Mouse (Mus musculus) left cerebral cortex, adult 18-20 months (tissue): Measurements from ENCODE around the gene Cfap97d1. TPM values are rescaled to one million over a fixed set of nuclear protein-coding genes. Genes with fewer than 3 reads are reported as not detected.

ENCODE experiments used
- DNase-seq, 2 experiments: peaks; one replicate each; pipeline ENCODE4 v3.0.0; 2021 to 2022; ENCODE audit warnings: low spot score in 2 of 2, mixed read lengths in 1 of 2
- total RNA-seq, 2 experiments: library from RNA; stranded (reverse); gene quantifications; 2 replicates each; pipeline ENCODE4 v1.2.3; 2021

Cfap97d1 gene
- total RNA-seq, 2 experiments from 2014 or later: not detected

DNA sequence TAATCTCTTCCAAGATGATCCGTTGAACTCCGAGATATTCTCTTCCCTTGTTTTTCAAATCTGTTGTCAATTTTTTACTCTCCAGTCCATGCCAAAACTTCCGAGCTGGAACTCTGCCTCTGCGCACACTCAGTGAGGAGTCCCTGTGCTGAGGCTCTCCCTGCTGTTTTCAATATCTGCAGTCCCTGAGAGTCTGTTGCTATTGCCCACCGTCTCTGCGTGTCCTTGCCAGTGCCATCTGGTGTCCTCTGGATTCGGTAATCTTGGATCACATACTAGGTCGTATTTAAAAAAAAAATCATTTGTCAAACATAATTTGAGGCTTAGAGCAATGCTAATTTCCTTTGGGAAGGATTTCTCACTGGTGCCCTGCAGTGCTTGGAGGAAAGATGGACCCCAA is 50.8 kb downstream of the Cfap97d1 start:
- DNase-seq: no peak

DNA sequence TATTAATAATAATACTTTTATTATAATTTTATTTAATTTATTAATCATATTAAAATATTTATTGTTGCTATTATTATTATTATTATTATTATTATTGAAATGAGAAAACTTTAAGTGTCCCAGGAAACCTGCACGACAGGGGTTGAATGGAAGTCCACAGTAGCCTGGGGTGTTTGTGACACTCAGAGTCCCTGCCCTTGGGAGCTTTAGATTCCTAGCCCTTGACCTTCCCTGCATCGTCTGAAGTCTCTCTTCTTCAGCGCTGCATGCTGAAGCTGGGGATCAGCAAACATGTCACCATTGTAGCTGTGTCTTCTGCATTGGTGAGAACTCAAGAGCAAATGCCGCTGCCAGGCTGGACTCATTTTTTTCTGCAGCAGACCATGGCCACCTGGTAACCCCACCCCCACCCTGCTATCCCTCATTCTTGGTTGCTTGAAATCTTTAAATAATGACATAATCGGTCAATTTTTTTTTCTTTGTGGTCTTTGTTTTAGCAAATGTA is 51.4 kb downstream of the Cfap97d1 start:
- DNase-seq: no peak

DNA sequence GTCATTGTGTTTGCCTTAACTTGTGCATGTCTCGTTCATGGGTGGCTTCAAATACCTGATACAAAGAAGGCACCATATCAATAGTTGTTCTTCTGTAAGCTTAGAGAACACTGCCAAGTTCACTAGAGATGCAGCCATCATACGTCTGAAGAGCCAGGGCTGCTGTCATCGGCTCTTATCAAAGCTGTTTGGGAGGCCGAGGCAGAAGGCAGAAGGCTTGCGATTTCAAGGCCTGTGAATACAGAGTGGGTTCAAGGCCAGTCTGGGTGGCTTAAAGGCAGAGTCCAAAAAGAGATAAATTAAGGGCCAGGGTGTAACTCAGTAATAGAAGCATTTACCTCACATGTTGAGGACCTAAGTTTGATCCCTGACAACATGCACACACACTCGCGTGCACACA is 52.3 kb downstream of the Cfap97d1 start:
- DNase-seq: no peak

DNA sequence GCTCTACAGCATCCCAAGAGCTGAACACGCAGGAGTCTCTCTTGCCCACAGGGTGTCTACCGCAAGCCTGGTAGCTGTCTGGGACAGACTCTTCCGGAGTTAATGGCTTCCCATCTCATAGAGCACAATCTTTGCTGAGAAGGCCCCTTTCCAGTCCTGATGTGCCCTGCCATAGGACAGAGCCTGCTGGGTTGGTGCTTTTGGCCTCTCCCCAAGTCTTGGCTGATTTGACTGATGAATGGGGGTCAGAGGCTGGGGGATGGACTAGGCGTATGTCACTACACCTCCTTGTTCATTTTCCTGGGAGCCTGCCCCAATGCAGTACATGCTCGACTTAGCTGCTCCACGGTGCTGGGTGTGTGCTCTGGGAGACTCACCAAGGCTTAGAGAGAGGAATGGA is 53.7 kb downstream of the Cfap97d1 start:
- DNase-seq: no peak

DNA sequence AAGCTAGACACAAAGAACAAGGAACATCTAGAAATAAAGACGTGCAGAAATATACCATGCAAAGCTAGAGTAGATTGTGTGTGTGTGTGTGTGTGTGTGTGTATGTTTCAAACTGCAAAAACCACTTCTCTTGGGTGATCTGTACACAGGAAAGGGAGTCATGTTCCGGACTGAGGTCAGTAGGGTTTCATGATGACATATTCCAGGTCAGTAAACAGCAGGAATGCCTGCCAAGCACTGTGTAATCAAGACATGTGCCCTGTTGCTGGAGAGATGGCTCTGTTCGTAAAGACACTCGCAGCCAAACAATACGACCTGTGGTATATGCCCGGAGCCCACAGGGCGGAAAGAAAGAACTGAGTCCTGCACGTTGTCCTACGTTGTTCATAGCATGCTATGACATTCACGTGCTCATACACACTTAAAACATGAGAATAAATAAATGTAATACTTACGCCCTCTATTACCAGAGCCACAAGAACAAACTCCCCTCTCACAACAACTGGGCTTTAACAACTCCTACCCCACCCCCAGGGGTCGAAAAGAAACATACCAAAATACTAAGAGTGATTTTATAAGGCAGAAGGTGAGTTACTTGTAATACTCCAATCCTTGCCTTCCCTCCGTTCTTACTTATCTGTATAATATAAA is 55.5 kb downstream of the Cfap97d1 start:
- no peak for DNase-seq

DNA sequence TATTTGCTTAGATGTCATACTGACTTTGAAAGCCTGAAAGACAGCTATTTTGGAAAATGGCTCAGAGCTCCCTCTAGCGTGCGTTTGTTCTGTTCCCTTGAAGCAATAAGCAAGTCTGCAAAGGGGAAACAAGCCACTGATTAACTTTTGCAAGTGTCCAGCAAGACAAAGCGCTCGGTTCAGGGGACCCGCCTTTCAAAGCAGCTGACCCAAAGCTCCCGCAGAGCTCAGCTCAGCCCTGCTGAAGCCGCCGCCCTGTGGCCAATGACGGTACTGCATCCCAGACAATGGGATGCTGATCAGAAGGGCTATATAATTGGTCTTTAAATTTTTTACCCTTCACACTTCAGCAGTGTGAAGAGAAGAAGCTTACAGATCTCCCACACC is 56.1 kb downstream of the Cfap97d1 start:
- peak; percentile 76 to 87 for DNase-seq

DNA sequence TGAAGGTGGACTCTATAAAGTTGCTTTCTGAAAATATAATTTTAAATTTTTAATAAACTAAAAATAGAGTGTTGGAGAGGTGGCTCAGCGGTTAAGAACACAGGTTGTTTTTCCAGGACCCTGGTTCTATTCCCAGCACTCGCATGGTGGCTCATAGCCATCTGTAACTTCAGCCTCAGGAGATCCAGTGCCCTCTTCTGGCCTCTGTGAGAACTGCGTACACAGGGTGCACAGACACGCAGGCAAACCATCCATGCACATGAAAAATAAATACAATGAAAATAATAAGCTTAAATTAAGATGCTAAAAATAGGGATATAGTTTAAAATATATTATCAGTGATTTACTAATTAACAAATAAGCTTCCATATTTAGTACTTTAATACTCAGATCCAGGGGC is 56.6 kb downstream of the Cfap97d1 start:
- no peak for DNase-seq

DNA sequence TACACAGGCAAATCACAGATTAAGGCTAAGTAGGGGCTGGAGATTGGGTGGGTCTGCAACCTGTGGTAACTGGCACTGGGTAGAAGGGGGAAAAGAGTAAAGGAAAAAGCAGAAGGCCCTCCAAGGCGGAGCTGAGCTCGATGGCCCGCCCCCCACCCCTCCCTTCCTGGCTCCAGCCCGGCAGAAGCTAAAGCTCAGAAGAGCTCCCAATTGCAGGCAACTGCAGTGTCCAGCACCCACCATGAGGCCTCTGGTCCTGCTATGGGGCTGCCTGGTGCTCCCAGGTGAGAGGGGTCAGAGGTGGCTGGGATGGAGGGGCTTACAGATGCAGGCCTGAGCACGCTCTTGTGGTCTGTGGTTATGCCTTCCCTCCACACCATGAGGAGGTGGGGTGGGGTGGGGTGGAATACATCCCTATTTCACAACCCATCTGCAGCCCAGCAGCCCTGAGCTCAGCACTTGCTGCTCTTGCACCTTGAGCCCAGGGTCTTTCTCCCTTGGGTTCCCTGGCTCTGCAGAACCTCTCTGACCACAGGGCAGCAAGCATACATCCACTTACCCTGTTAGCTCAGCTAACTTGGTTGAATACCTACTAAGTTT is 57.4 kb downstream of the Cfap97d1 start, which contains the start of gene Cd300lg:
TSS of gene Cd300lg (plus strand) at position 160 of the 600 bp plus-strand sequence.
- no peak for DNase-seq

Other genes with a start within 250 kb of the Cfap97d1 start
- 10 to 100 TPM; 11.5 to 15.1 TPM for gene Etv4, start 198.9 kb upstream of the Cfap97d1 start, total RNA-seq
- gene Meox1, start 89.9 kb upstream of the Cfap97d1 start, total RNA-seq: under 1 TPM; 0.28 to 0.74 TPM
- gene Sost, start 17.3 kb upstream of the Cfap97d1 start, total RNA-seq: not detected
- gene Dusp3, start 2.7 kb downstream of the Cfap97d1 start, total RNA-seq: 100 to 1,000 TPM; 195 to 205 TPM
- gene Mpp3, start 44.2 kb downstream of the Cfap97d1 start, total RNA-seq: 10 to 100 TPM; 77.6 to 89.6 TPM
- under 1 TPM in 1 of 2 experiments, not detected in 1; 0.19 TPM for gene Cd300lg, start 57.2 kb downstream of the Cfap97d1 start, total RNA-seq
- gene Mpp2, start 104.2 kb downstream of the Cfap97d1 start, total RNA-seq: 100 to 1,000 TPM; 128 to 158 TPM
- gene Ppy, start 117.0 kb downstream of the Cfap97d1 start, total RNA-seq: not detected
- not detected for gene Pyy, start 123.6 kb downstream of the Cfap97d1 start, total RNA-seq
- gene Nags, start 161.2 kb downstream of the Cfap97d1 start, total RNA-seq: not detected
- gene Tmem101, start 172.1 kb downstream of the Cfap97d1 start, total RNA-seq: 10 to 100 TPM; 24.6 to 25.3 TPM
- gene Lsm12, start 201.0 kb downstream of the Cfap97d1 start, total RNA-seq: 10 to 100 TPM; 55.0 to 64.2 TPM
- 10 to 100 TPM; 67.9 to 68.2 TPM for gene G6pc3, start 205.3 kb downstream of the Cfap97d1 start, total RNA-seq
- 100 to 1,000 TPM; 298 to 303 TPM for gene Hdac5, start 245.9 kb downstream of the Cfap97d1 start, total RNA-seq